Mouse (Mus musculus) C2C12 (cell line): ENCODE data around the gene Parp6. TPM values are rescaled to one million over a fixed set of nuclear protein-coding genes. Genes with fewer than 3 reads are reported as not detected.
A peak's percentile ranks its signal among the peaks of the same experiment; 100 is the strongest.

Experiments used
- H3K27me3 ChIP-seq: one replicate; pipeline ENCODE4 v1.6.1; 2011; ENCODE audit not compliant: control insufficient read depth, insufficient read depth, insufficient read length
- H3K36me3 ChIP-seq: one replicate; pipeline ENCODE4 v1.6.1; 2011; ENCODE audit not compliant: control insufficient read depth, insufficient read depth
- H3K4me3 ChIP-seq: one replicate; pipeline ENCODE4 v1.5.1; 2011; ENCODE audit warnings: mild to moderate bottlenecking, control low read depth; ENCODE audit not compliant: poor library complexity, insufficient read depth, severe bottlenecking
- H3K79me2 ChIP-seq: one replicate; pipeline ENCODE4 v1.6.1; 2011; ENCODE audit not compliant: control insufficient read depth, insufficient read depth
- H3K79me3 ChIP-seq: one replicate; pipeline ENCODE4 v1.6.1; 2011; ENCODE audit warnings: low read depth, control low read depth
- H3ac ChIP-seq: one replicate; pipeline ENCODE3; 2011; ENCODE audit warnings: low read depth; ENCODE audit not compliant: control insufficient read depth, insufficient read length
- CEBPB ChIP-seq: IDR thresholded peaks from one replicate; pipeline ENCODE4 v1.6.1; 2011; ENCODE audit warnings: low read depth, mild to moderate bottlenecking, control low read depth, moderate library complexity
- CTCF ChIP-seq: IDR thresholded peaks from one replicate; pipeline ENCODE4 v1.5.1; 2011; ENCODE audit not compliant: control insufficient read depth, insufficient read depth, insufficient read length
- FOSL1 ChIP-seq: IDR thresholded peaks from one replicate; pipeline ENCODE4 v1.8.0; 2011; ENCODE audit warnings: mild to moderate bottlenecking, low read length; ENCODE audit not compliant: poor library complexity, insufficient read depth, severe bottlenecking
- MAX ChIP-seq: IDR thresholded peaks from one replicate; pipeline ENCODE4 v1.6.1; 2011; ENCODE audit warnings: mild to moderate bottlenecking, control low read depth
- MYOD1 ChIP-seq: IDR thresholded peaks from one replicate; pipeline ENCODE4 v1.6.1; 2011; ENCODE audit warnings: low read depth; ENCODE audit not compliant: control insufficient read depth, insufficient read length
- MYOG ChIP-seq: IDR thresholded peaks from one replicate; pipeline ENCODE4 v1.6.1; 2011; ENCODE audit not compliant: control insufficient read depth, insufficient read length; ENCODE audit errors: extremely low read depth
- USF1 ChIP-seq: IDR thresholded peaks from one replicate; pipeline ENCODE4 v1.6.1; 2011; ENCODE audit warnings: low read depth, mild to moderate bottlenecking, control low read depth, moderate library complexity
- long read RNA-seq, 2 experiments: library from polyadenylated mRNA; unstranded; transcript quantifications; one replicate each; pipeline ENCODE4 v2.0.0; 2019 to 2020
- polyA plus RNA-seq: library from polyadenylated mRNA; unstranded; fragments of >200 nt; fragmentation: generic; extraction: Trizol; gene quantifications from one replicate; pipeline ENCODE4 v1.2.1, GENCODE M21; 2012; ENCODE audit warnings: missing spikeins

Gene Parp6
- polyA plus RNA-seq: 6.0 TPM
- long read RNA-seq, experiment 1, partial matches to known transcripts: 0 of 11 reads
- long read RNA-seq, experiment 1, other reads (novel, unspliced or antisense): 11 of 11 reads
- long read RNA-seq, experiment 2, partial matches to known transcripts: 2 of 58 reads
- long read RNA-seq, experiment 2, other reads (novel, unspliced or antisense): 51 of 58 reads

DNA sequence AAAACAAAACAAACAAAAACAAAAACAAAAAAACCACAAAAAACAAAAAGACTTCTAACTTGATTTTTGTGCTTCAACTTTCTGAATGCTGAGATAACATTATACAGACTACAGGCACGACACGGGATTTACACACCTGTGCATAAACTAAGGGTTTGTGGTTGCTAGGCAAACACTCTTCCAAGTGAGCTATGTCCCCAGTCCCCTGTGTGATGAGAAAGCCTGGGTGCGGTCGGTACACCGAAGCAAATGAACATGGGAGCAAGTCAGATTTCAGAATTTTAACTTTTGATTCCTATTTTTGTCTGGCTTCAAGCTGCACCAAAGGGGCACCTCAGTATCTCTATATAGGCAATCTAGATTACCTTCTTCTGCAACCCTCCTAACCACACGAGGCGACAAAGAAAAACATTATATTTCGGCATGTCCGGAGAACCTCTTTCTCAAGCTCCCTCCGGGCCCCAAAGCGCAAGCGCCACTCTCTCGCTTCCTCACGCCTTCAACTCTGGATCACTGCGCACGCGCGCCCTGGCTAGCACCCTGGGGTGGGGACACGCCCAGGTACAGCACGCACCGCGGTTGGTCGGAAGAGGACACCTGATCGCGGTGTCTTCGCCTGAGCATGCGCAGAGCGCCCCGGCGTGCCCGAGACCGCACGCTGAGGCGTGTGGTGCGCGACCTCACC, at the start of gene Parp6:
TSS of gene Parp6 (plus strand) at position 663 of the 685 bp plus-strand sequence.
- H3K79me3 ChIP-seq: peaks cover 9% of the 10 kb centered on the region
- peak; percentile 92 for TF ChIP-seq USF1
- TF ChIP-seq MYOD1: no peak
- TF ChIP-seq CEBPB: no peak
- no peak for TF ChIP-seq CTCF

DNA sequence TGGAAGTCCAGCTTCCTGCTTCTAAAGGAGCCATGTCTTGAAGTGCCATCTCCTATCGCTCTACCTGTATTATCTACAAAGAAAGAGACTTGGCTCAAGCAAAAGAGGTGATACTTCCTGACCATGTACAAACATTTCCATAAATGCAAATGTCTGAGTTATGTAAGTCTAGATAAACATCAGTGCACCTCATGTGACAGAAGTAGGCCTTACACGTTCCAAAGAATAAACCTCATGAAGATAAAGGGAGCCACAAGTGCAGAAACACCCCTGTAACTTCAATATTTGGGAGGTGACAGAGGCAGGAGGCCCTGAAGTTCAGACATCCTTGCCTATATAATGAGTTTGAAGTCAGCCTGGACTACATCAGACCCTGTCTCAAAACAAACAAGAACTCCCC, 45.2 kb upstream of the Parp6 start:
- Histone ChIP-seq H3K79me2 (no peaks in the 10 kb centered on the region), H3ac (no peak overlapping the region), H3K4me3 (no peak overlapping the region), H3K27me3 (no peaks in the 10 kb centered on the region), H3K36me3 (no peaks in the 10 kb centered on the region), H3K79me3 (no peaks in the 10 kb centered on the region)
- TF ChIP-seq FOSL1 (no peak), MYOG (no peak), USF1 (no peak)

More for the DNA sequence above, at the start of gene Parp6:
- Histone ChIP-seq H3K27me3 (no peaks in the 10 kb centered on the region), H3ac (peak within 1 kb of the TSS; percentile 85), H3K4me3 (peak within 1 kb of the TSS; percentile 80), H3K79me2 (peaks cover 24% of the 10 kb centered on the region), H3K36me3 (no peaks in the 10 kb centered on the region)

DNA sequence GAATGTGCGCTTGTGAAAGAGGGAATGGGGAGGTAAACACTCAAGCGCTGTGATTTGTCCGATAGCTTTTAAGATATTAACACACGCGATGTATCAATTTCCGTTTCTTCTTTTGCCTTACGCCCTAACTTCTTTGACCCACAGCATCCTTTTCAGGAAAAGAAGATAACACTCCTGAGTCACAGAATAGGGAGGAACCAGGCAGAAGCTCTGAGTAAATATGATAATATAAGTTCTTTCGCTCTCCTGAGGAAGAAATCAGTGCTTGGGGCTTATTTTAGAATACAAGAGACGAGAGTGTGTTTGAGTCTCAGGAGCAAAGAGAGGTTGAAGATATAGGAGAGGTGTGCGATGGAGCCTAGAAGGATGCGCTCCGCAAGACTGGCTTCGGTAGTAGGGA, 39.7 kb upstream of the Parp6 start:
- Histone ChIP-seq H3K27me3 (peaks cover 6% of the 10 kb centered on the region), H3K79me3 (no peaks in the 10 kb centered on the region), H3K4me3 (peak overlapping the region; percentile 11), H3K36me3 (no peaks in the 10 kb centered on the region), H3ac (no peak overlapping the region), H3K79me2 (no peaks in the 10 kb centered on the region)
- TF ChIP-seq USF1: no peak
- no peak for TF ChIP-seq MAX
- no peak for TF ChIP-seq FOSL1
- no peak for TF ChIP-seq MYOG
- no peak for TF ChIP-seq CEBPB

DNA sequence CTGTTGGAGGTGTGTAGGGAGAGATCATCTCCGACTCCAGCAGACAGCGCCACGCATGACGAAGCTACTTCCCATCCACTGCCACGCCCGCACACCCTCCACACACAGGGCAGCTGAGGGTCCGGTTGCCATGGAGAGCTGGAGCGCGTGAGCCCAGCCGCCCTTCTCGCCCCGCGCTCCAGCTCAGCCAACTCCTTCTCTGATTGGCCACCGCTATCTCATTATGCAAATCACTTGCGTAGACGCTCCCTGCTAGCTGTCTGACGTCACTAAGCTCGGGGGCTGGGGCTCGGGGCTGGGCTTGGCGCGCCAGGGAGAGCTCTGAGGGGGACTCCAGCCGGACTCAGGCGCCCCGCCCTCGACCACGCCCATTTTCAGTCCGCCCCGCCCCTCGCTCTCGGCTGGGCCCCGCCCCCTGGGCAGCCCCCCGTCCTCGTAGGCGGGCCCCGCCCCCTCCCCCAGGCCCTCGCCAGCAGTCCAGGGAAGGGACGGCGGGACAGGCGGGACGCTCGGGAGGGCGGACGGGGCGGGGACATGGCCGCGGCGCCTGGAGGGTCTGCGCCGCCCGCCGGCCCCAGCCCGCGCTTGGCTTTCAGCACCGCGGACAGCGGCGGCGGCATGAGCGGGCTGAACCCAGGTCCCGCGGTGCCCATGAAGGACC, 39.1 kb upstream of the Parp6 start, which contains the start of gene Celf6:
TSS of gene Celf6 (plus strand) at position 74 of the 661 bp plus-strand sequence.
- TF ChIP-seq MAX (peak; percentile 89), MYOG (no peak)
- peak within 1 kb of the TSS; percentile 11 for H3K4me3 ChIP-seq
- no peaks in the 10 kb centered on the region for H3K36me3 ChIP-seq
- no peak within 1 kb of the TSS for H3ac ChIP-seq
- peaks cover 6% of the 10 kb centered on the region for H3K27me3 ChIP-seq
- no peaks in the 10 kb centered on the region for H3K79me2 ChIP-seq
- H3K79me3 ChIP-seq: no peaks in the 10 kb centered on the region

DNA sequence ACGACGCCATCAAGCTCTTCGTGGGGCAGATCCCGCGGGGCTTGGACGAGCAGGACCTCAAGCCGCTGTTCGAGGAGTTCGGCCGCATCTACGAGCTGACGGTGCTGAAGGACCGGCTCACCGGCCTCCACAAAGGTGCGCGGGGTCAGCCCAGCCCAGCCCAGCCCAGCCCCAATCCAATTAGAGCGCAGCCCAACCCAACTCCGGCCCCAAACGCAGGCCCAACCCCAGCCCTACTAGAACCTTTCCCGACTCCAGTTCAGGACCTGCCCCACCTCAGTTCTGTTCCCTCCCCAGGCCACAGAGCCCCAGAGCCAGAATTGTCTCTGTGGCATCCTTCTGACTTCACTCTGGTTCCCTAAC, 38.6 kb upstream of the Parp6 start:
- H3K79me3 ChIP-seq: no peaks in the 10 kb centered on the region
- no peaks in the 10 kb centered on the region for H3K79me2 ChIP-seq
- peak overlapping the region; percentile 11 for H3K4me3 ChIP-seq
- no peak for TF ChIP-seq MAX
- no peak for TF ChIP-seq MYOG
- TF ChIP-seq CTCF: no peak
- TF ChIP-seq FOSL1: no peak
- no peak for TF ChIP-seq USF1
- TF ChIP-seq CEBPB: no peak
- TF ChIP-seq MYOD1: no peak
- no peak overlapping the region for H3ac ChIP-seq
- peaks cover 7% of the 10 kb centered on the region for H3K27me3 ChIP-seq
- no peaks in the 10 kb centered on the region for H3K36me3 ChIP-seq

DNA sequence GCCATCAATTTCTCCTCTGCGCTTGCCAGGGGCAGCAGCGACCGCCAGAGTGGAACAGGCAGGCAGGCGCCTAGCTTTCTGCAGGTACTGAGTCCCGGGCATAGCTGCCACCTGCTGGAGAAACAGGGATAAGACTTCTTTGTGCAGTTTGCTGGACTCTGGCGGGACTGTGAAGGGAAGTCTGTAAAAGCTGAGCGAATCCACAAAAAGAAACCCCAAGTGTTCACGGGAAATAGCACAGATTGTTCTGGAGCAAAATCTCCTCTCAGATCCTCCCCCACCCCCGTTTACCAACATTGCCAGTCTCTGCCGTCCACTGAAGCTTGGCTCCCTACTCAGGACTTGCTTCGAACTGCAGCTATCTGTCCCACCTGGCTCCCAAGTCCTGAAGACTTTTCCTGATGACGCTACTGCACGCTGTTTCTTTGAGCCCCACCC, 32.2 kb upstream of the Parp6 start:
- H3K27me3 ChIP-seq: peaks cover 9% of the 10 kb centered on the region
- H3K36me3 ChIP-seq: no peaks in the 10 kb centered on the region
- no peaks in the 10 kb centered on the region for H3K79me3 ChIP-seq
- no peak overlapping the region for H3ac ChIP-seq
- no peaks in the 10 kb centered on the region for H3K79me2 ChIP-seq
- H3K4me3 ChIP-seq: no peak overlapping the region
- TF ChIP-seq MYOD1: no peak
- no peak for TF ChIP-seq FOSL1
- peak; percentile 47 for TF ChIP-seq CTCF
- TF ChIP-seq USF1: no peak
- TF ChIP-seq MAX: no peak
